Mouse (Mus musculus) heart, postnatal 0 days (tissue): ENCODE measurements around the gene Scrg1.

Experiments used
- CTCF ChIP-seq: IDR thresholded peaks from 2 replicates; pipeline ENCODE4 v1.5.1; 2016; ENCODE audit warnings: antibody characterized with exemption, control low read depth, low read depth
- EP300 ChIP-seq: IDR thresholded peaks from 2 replicates; pipeline ENCODE4 v1.6.1; 2016; ENCODE audit warnings: antibody characterized with exemption, low read depth

DNA sequence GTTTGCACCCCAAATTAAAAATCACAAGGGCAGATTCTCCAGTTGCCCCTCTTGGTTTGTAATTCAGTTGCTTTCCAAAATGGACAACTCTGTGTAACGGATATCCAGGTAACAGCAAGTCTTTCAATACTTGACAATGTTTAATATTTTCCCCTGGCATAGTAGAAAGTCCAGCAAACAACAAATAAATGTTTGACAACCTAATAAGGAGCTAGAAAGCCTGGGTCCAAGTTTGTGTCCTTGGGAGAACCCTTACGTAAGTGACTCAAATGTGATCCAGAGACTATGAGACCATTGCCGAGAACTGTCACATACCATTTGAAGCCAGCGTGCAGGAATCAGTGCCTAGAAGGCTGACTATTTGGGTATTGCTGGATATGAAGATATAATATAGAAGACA is 3.8 kb upstream of the Scrg1 start:
- no peak for TF ChIP-seq CTCF
- no peak for TF ChIP-seq EP300
